19 mouse cellular contexts compared by ENCODE assay signal in the genomic region with DNA sequence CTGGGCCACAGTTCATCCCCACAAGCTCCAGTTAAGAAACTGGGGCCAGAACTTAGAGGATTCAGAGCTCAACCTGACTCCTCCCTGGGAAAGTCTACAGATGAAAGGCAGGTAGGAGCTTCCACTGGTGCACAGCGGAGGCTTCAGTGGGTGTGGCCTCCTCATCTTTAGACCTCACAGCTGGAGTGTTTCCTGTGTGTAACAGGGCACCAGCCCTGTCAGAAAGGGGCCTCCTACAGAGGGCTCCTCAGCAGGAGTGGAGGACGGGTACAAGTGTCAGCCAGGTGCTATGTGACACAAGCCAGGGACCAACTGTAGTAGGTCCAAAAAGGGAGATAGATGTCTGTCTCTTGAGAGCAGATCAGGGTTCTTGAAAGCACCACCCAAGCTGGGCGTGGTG. TPM values are rescaled to one million over a fixed set of nuclear protein-coding genes. Genes with fewer than 3 reads are reported as not detected.
DNase-seq lines count a peak whose midpoint lies in the region; ATAC-seq and TF ChIP-seq lines count a peak whose summit lies in the region.
"Had no signal": no experiment of that assay in that cellular context is flagged by ENCODE, and none has a peak within 500 bp of the region (broad histone marks: within the 10 kb centered on the region; RNA-seq: fewer than 3 reads in every experiment).

No protein-coding gene starts in this region.

- no peak overlapping the region for H3K4me3 ChIP-seq in heart, embryonic 12.5 days
- H3K4me3 ChIP-seq in stomach, embryonic 16.5 days (replicated peaks; ENCODE audit: low read length) = no peak overlapping the region
- no peak overlapping the region for H3K4me3 ChIP-seq in stomach, postnatal 0 days (ENCODE audit: low read depth, low read length)
- H3K4me3 ChIP-seq in thymus, adult 2 months (ENCODE audit: control insufficient read depth, insufficient read depth, low read length) = no peak overlapping the region
- H3K4me3 ChIP-seq in intestine, embryonic 15.5 days (replicated peaks) = no peak overlapping the region
- H3K4me3 ChIP-seq: limb, embryonic 10.5 days; myocyte; neural tube, embryonic 15.5 days had no signal

- H3K27me3 ChIP-seq in heart, embryonic 12.5 days (replicated peaks) = no peaks in the 10 kb centered on the region
- no peaks in the 10 kb centered on the region for H3K27me3 ChIP-seq in stomach, embryonic 16.5 days (ENCODE audit: control insufficient read depth, insufficient read depth, low read length)
- no peaks in the 10 kb centered on the region for H3K27me3 ChIP-seq in stomach, postnatal 0 days (ENCODE audit: control insufficient read depth, insufficient read depth, low read length)
- no peaks in the 10 kb centered on the region for H3K27me3 ChIP-seq in thymus, adult 2 months (ENCODE audit: control insufficient read depth, insufficient read depth, low read length)
- H3K27me3 ChIP-seq in intestine, embryonic 15.5 days (replicated peaks) = no peaks in the 10 kb centered on the region
- H3K27me3 ChIP-seq: neural tube, embryonic 15.5 days had no signal

- TF ChIP-seq POLR2A in thymus, adult 2 months (IDR thresholded peaks at IDR 0.05; ENCODE audit: control insufficient read depth, extremely low read depth, insufficient read depth, low read length, poor library complexity) = no peak

- H3K9me3 ChIP-seq in heart, embryonic 12.5 days (replicated peaks) = 0 out of 2 replicates have a peak, but pooled peaks cover 6% of the 10 kb centered on the region
- H3K9me3 ChIP-seq in stomach, embryonic 16.5 days (replicated peaks; ENCODE audit: control insufficient read depth, low read length) = no peaks in the 10 kb centered on the region
- no peaks in the 10 kb centered on the region for H3K9me3 ChIP-seq in stomach, postnatal 0 days (ENCODE audit: control insufficient read depth, low read length)
- H3K9me3 ChIP-seq in intestine, embryonic 15.5 days = no peaks in the 10 kb centered on the region
- H3K9me3 ChIP-seq: limb, embryonic 10.5 days; neural tube, embryonic 15.5 days had no signal

- no peak for DNase-seq in heart, adult 8-10 months (ENCODE audit: low spot score)
- DNase-seq in stomach, postnatal 0 days (ENCODE audit: low spot score) = no peak
- peak; percentile 65 for DNase-seq in thymus, adult 2 months
- no peak for DNase-seq in right cerebral cortex, postnatal 4 days
- DNase-seq: cerebellum, postnatal 14 days; gastrocnemius, postnatal 25 days; heart, postnatal 4 days; lung, embryonic 14.5 days; midbrain, embryonic 14.5 days had no signal

- peak overlapping the region; percentile 22; the same call in 1 of the 2 replicates for H3K27ac ChIP-seq in heart, embryonic 12.5 days (ENCODE audit: poor library complexity, severe bottlenecking)
- 0 out of 2 replicates have a peak overlapping the region, but pooled peaks have one; percentile 14 for H3K27ac ChIP-seq in stomach, embryonic 16.5 days (ENCODE audit: low read length)
- H3K27ac ChIP-seq in stomach, postnatal 0 days (replicated peaks) = no peak overlapping the region
- H3K27ac ChIP-seq in thymus, adult 2 months (ENCODE audit: control insufficient read depth, insufficient read depth, low read length) = peak overlapping the region; percentile 42; the same call in 1 of the 2 replicates
- no peak overlapping the region for H3K27ac ChIP-seq in intestine, embryonic 15.5 days
- H3K27ac ChIP-seq: limb, embryonic 10.5 days; neural tube, embryonic 15.5 days had no signal

- 50% methylated on average over 3 of the region's 3 CpGs for WGBS in heart, embryonic 12.5 days
- WGBS in stomach, embryonic 16.5 days = 77% methylated on average over 3 of the region's 3 CpGs
- 89% methylated on average over 3 of the region's 3 CpGs for WGBS in stomach, postnatal 0 days
- WGBS in thymus, adult 2 months = 24% methylated on average over 3 of the region's 3 CpGs
- 74% methylated on average over 3 of the region's 3 CpGs for WGBS in intestine, embryonic 15.5 days

- no peak; the same call in 1 of the 2 replicates for ATAC-seq in heart, embryonic 12.5 days (ENCODE audit: insufficient number of reproducible peaks, low FRiP score)
- ATAC-seq in stomach, embryonic 16.5 days (ENCODE audit: insufficient read depth, low FRiP score) = no peak
- no peak for ATAC-seq in stomach, postnatal 0 days (ENCODE audit: low FRiP score, low TSS enrichment)
- no peak for ATAC-seq in intestine, embryonic 15.5 days
- no peak for ATAC-seq in megakaryocyte progenitor cell, adult 5-6 weeks (replicated peaks; ENCODE audit: poor library complexity)
- ATAC-seq: forebrain, embryonic 14.5 days had no signal

- TF ChIP-seq CTCF in stomach, postnatal 0 days (IDR thresholded peaks at IDR 0.05; ENCODE audit: low read depth) = no peak
- TF ChIP-seq CTCF in thymus, adult 2 months (IDR thresholded peaks at IDR 0.05; ENCODE audit: borderline replicate concordance, control insufficient read depth, extremely low read depth, insufficient read depth, low read length, poor library complexity) = no peak

- H3K36me3 ChIP-seq in heart, embryonic 12.5 days = no peaks in the 10 kb centered on the region
- H3K36me3 ChIP-seq in stomach, embryonic 16.5 days (ENCODE audit: control insufficient read depth, insufficient read depth, low read length) = no peaks in the 10 kb centered on the region
- H3K36me3 ChIP-seq in stomach, postnatal 0 days (ENCODE audit: control insufficient read depth, insufficient read depth, low read length) = no peaks in the 10 kb centered on the region
- H3K36me3 ChIP-seq in thymus, adult 2 months (ENCODE audit: control insufficient read depth, insufficient read depth, low read length) = no peaks in the 10 kb centered on the region
- no peaks in the 10 kb centered on the region for H3K36me3 ChIP-seq in intestine, embryonic 15.5 days
- H3K36me3 ChIP-seq: limb, embryonic 10.5 days; neural tube, embryonic 15.5 days had no signal

- TF ChIP-seq EP300 in stomach, postnatal 0 days (optimal IDR thresholded peaks at IDR 0.05) = no peak

- no peak overlapping the region for H3K9ac ChIP-seq in heart, embryonic 12.5 days
- H3K9ac ChIP-seq in stomach, embryonic 16.5 days (ENCODE audit: low read length) = no peak overlapping the region
- no peak overlapping the region for H3K9ac ChIP-seq in stomach, postnatal 0 days (ENCODE audit: low read length)
- H3K9ac ChIP-seq in intestine, embryonic 15.5 days = no peak overlapping the region
- H3K9ac ChIP-seq: lung, embryonic 14.5 days; neural tube, embryonic 15.5 days had no signal

- H3K4me1 ChIP-seq in heart, embryonic 12.5 days (replicated peaks) = peaks cover 14% of the 10 kb centered on the region
- H3K4me1 ChIP-seq in stomach, embryonic 16.5 days (ENCODE audit: control insufficient read depth, insufficient read depth, low read length) = peaks cover 5% of the 10 kb centered on the region; the same call in 1 of the 2 replicates
- H3K4me1 ChIP-seq in stomach, postnatal 0 days (replicated peaks; ENCODE audit: control insufficient read depth, insufficient read depth) = no peaks in the 10 kb centered on the region
- peaks cover 13% of the 10 kb centered on the region for H3K4me1 ChIP-seq in thymus, adult 2 months (replicated peaks; ENCODE audit: control insufficient read depth, insufficient read depth, low read length)
- 0 out of 2 replicates have a peak, but pooled peaks cover 2% of the 10 kb centered on the region for H3K4me1 ChIP-seq in intestine, embryonic 15.5 days (replicated peaks)
- H3K4me1 ChIP-seq: neural tube, embryonic 15.5 days had no signal

- no peak overlapping the region for H3K4me2 ChIP-seq in heart, embryonic 12.5 days
- H3K4me2 ChIP-seq in stomach, embryonic 16.5 days (ENCODE audit: low read depth, low read length) = no peak overlapping the region
- no peak overlapping the region for H3K4me2 ChIP-seq in stomach, postnatal 0 days (replicated peaks; ENCODE audit: low read depth)
- H3K4me2 ChIP-seq in intestine, embryonic 15.5 days (replicated peaks) = no peak overlapping the region
- H3K4me2 ChIP-seq: liver, embryonic 11.5 days; lung, embryonic 14.5 days; neural tube, embryonic 15.5 days had no signal

RNA-seq across cellular contexts. Expression of a gene that starts 24.2 kb away (rescaled TPM):
- polyA plus RNA-seq in heart, embryonic 12.5 days (2016; fragmentation: Nextera tagmentation; extraction: Ambion mirVana) = 7.5 TPM in 2 replicates
- 10 to 100 TPM in 3 of 4 experiments, 1 to 10 TPM in 1; 7.7 to 17.3 (median 12.2) TPM for total RNA-seq in heart, adult 8-10 months (2022)
- polyA plus RNA-seq in stomach, embryonic 16.5 days (2015; fragmentation: Nextera tagmentation; extraction: Ambion mirVana) = 9.5 and 13.9 TPM in 2 replicates
- polyA plus RNA-seq in stomach, postnatal 0 days (2015; fragmentation: Nextera tagmentation; extraction: Ambion mirVana) = 3.6 and 6.0 TPM in 2 replicates
- 6.2 and 7.2 TPM in 2 replicates for polyA plus RNA-seq in thymus, adult 2 months (2012; rRNA removed)
- polyA plus RNA-seq in intestine, embryonic 15.5 days (2015; fragmentation: Nextera tagmentation; extraction: Ambion mirVana) = 12.4 and 12.5 TPM in 2 replicates
- 0.05 TPM in 1 of 2 replicates, not detected in the other for total RNA-seq in megakaryocyte progenitor cell, adult 5-6 weeks (2015)
- 0.04 TPM in 1 of 2 replicates, not detected in the other for total RNA-seq in megakaryocyte progenitor cell, adult 5-6 weeks (2017)
- total RNA-seq: megakaryocyte, adult 5-6 weeks had no signal

Comparison
In these comparisons a context has a peak if more than half of its experiments do, and no peak if none do; other contexts are left out.
1. H3K27ac ChIP-seq: peak in heart, embryonic 12.5 days (single experiment), stomach, embryonic 16.5 days (single experiment) and thymus, adult 2 months (single experiment); none in stomach, postnatal 0 days (single experiment) and intestine, embryonic 15.5 days (single experiment).